Mouse (Mus musculus) bone marrow macrophage, adult 2 months (primary cell): Measurements from ENCODE around the gene Srpk1.

Experiments used
- CTCF ChIP-seq: IDR thresholded peaks from 2 replicates; pipeline ENCODE4 v1.5.1; 2012; ENCODE audit warnings: low read depth, mild to moderate bottlenecking, low read length, moderate library complexity
- POLR2A ChIP-seq: IDR thresholded peaks from 2 replicates; pipeline ENCODE4 v1.6.1; 2012; ENCODE audit warnings: mild to moderate bottlenecking, low read depth, low read length, borderline replicate concordance

- TF ChIP-seq CTCF (no peak), POLR2A (no peak)
Measured at GRCm38 (mm10) chr17:28628248-28629124, 6.0 kb upstream of the Srpk1 start.
